Mouse (Mus musculus) neutrophil, adult 65 days (primary cell): Measurements from ENCODE around the gene Chrna5. TPM values are rescaled to one million over a fixed set of nuclear protein-coding genes. Genes with fewer than 3 reads are reported as not detected.

Experiments used
- total RNA-seq: library from RNA; stranded (reverse); gene quantifications from 2 replicates; pipeline ENCODE4 v1.2.4, GENCODE M21; 2023

Chrna5 gene
- not detected in 2 replicates for total RNA-seq

DNA sequence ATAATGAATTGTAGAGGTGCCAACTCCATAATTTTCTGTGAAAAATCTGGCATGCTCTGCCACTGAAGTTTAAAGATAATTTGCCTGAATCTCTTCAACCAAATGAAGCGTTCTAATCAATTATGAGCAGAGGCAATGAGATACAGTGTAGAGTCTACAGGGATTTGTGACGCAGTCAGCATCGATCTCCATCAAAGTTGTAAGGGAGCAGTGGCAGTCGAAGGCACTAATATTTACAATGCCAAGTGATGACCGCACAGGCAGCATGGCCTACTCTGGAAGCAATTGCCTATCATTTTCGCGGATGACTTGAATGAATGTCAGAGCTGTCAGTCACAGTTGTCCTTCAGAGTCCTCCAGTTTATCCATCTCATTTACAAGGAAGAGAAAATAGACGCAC lies at the start of gene Chrna5:
Gene Chrna5 (plus strand): TSS at position 207 of the 400 bp plus-strand sequence.

DNA sequence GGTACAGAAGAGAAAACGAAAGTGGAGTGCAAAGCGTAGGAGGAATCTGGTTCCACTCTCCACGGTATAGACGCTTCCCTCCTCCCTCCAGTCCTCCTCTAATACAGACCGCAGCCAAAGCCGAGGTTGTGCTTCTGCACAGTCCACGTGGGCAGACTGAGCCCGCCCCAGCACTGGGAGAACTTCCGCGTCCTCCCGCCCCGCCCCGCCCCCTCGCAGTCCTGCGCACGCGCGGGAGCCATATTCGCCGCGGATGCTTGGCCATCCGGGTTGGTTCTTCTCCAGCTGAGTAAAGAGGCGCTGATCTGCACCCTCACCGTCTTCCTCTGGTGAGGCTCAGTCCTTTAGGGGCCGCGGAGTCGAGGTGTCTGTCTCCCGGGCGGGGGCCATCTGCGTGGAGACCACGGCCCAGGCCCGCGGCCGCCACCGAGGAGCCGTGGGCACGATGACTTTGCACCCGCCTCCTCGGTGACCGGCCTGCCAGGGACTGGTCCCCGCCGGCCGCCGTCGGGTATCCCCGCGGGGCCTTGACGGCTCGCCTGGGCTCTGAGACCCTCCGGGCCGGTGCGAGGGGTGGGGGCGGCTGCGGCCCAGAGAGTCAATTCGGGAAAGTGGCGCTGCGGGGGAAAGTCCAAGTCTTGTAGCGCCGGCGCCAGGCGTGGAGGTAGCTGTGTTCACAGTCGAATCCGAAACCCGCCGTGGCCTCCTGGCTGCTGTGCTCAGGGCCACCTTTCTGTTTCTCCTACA lies 29.9 kb upstream of the Chrna5 start, which contains the start of the genes Psma4 and AY074887:
Gene Psma4 (plus strand): TSS at position 216 of the 747 bp plus-strand sequence.
Gene AY074887 (minus strand): TSS at position 424 of the 747 bp plus-strand sequence.

DNA sequence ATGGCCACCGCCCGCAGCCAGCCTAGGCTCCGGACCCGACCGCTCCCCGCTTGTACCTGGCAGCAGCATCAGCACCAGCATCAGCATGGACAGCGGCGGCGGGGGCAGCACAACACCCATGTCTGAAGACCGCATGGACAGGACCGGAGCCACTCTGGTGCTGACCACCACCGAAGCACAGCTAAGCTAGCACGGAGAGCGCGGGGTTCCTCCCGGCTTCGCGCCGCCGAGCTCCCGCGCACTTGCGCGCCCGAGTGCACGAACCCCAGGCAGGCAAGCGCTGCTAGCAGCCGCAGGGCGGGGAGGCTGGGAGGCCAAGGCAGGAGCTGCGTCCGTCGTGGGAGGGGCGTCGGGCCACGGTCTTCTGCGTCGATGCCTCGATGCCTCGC lies 45.6 kb downstream of the Chrna5 start, which contains the start of gene Chrna3:
Gene Chrna3 (minus strand): TSS at position 288 of the 389 bp plus-strand sequence.

DNA sequence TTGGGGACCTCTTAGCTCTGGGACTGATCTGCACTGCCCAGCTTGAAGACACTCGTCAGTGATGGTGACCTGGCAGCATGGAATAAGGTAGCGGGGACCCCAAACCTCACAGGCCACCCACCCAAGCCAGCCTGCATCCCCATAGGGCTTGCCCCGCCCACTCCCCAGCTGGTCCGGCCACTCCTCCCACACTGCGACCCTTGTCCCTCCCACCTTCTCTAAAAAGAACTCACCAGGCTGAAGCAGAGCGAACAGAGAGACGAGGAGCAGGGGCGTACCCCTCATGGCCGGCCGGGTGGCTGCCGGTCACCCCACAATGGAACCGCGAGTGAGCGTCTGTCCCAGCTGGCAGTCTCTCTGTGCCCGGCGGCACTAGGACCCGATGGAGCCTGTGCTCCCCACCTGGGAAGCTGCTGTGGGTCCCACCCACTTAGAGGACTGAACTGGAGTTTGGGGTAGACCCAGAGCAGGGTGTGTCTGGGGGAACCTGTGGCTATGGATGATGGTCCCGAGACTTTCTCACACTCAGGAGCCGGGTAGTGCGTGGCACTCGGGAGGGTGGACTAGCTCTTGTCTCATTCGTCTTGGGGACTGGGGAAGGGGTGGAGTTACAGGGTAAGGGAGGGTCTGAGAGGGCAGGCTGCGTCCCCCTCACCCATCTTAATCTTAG lies 67.7 kb downstream of the Chrna5 start, which contains the start of gene Chrnb4:
Gene Chrnb4 (minus strand): TSS at position 569 of the 670 bp plus-strand sequence.

Other genes with a start within 250 kb of the Chrna5 start
- 29.4 and 33.7 TPM in 2 replicates for gene Wdr61, start 246.4 kb upstream of the Chrna5 start, total RNA-seq
- not detected in 2 replicates for gene Crabp1, start 216.1 kb upstream of the Chrna5 start, total RNA-seq
- gene Ireb2, start 117.1 kb upstream of the Chrna5 start, total RNA-seq: 30.1 and 39.9 TPM in 2 replicates
- gene Hykk, start 63.6 kb upstream of the Chrna5 start, total RNA-seq: 0.22 TPM in 1 of 2 replicates, not detected in the other
- 78.6 and 88.5 TPM in 2 replicates for gene Psma4, start 30.1 kb upstream of the Chrna5 start, total RNA-seq
- not detected in 2 replicates for gene AY074887, start 29.9 kb upstream of the Chrna5 start, total RNA-seq
- not detected in 2 replicates for gene Chrna3, start 45.7 kb downstream of the Chrna5 start, total RNA-seq
- gene Chrnb4, start 67.9 kb downstream of the Chrna5 start, total RNA-seq: not detected in 2 replicates
- gene Ube2q2, start 168.0 kb downstream of the Chrna5 start, total RNA-seq: 34.0 and 58.4 TPM in 2 replicates
- 33.0 and 40.6 TPM in 2 replicates for gene Fbxo22, start 228.0 kb downstream of the Chrna5 start, total RNA-seq